Comparison of ENCODE assay signal across 8 mouse cellular contexts in genomic region chr7:126897390-126898101, GRCm38 (mm10). TPM values are rescaled to one million over a fixed set of nuclear protein-coding genes. Genes with fewer than 3 reads are reported as not detected.
DNase-seq lines count a peak whose midpoint lies in the region; ATAC-seq lines count a peak whose summit lies in the region.

No protein-coding gene starts in this region.

- no peaks in the 10 kb centered on the region for H3K36me3 ChIP-seq in kidney, embryonic 14.5 days (ENCODE audit: control insufficient read depth, insufficient read depth, low read length)

- peaks cover 9% of the 10 kb centered on the region; the same call in 1 of the 2 replicates for H3K4me1 ChIP-seq in kidney, embryonic 14.5 days (ENCODE audit: control insufficient read depth, insufficient read depth, low read length)

- H3K9ac ChIP-seq in kidney, embryonic 14.5 days (ENCODE audit: low read depth, low read length) = peak overlapping the region; percentile 64

- H3K4me2 ChIP-seq in kidney, embryonic 14.5 days (replicated peaks; ENCODE audit: low read depth, low read length) = peak overlapping the region; percentile 61

- H3K27me3 ChIP-seq in kidney, embryonic 14.5 days (ENCODE audit: control insufficient read depth, insufficient read depth, low read length) = no peaks in the 10 kb centered on the region

- no peak for DNase-seq in frontal cortex, adult 2 months (ENCODE audit: extremely low spot score in 1 of 2, low spot score in 1 of 2)
- DNase-seq in brain, adult 2 months (ENCODE audit: low read depth, low spot score) = peak; percentile 58
- DNase-seq in heart, adult 9 months (ENCODE audit: low spot score in 2 of 2) = peak; percentile 67 to 72
- peak; percentile 69 for DNase-seq in lung, postnatal 36 days
- DNase-seq in spleen, postnatal 36 days (ENCODE audit: low spot score in 2 of 2) = peak; percentile 47 to 56
- DNase-seq in cerebellum, adult 8-10 months = no peak

- H3K4me3 ChIP-seq in kidney, embryonic 14.5 days (ENCODE audit: low read length) = peak overlapping the region; percentile 51

- 21% methylated on average over 16 of the region's 16 CpGs for WGBS in kidney, embryonic 14.5 days

- H3K27ac ChIP-seq in kidney, embryonic 14.5 days (ENCODE audit: low read depth, low read length) = peak overlapping the region; percentile 18

- H3K9me3 ChIP-seq in kidney, embryonic 14.5 days (ENCODE audit: control insufficient read depth, low read length) = no peaks in the 10 kb centered on the region

- ATAC-seq in frontal cortex, adult (ENCODE audit: low TSS enrichment) = peak; percentile 70
- no peak; the same call in 1 of the 2 replicates for ATAC-seq in kidney, embryonic 14.5 days (ENCODE audit: low FRiP score, low TSS enrichment)

RNA-seq across cellular contexts. Expression of gene Taok2, which starts 13.0 kb away (rescaled TPM):
- polyA plus RNA-seq in frontal cortex, adult 2 months (2012; rRNA removed) = 105 and 110 TPM in 2 replicates
- polyA plus RNA-seq in kidney, embryonic 14.5 days (2014; fragmentation: Nextera tagmentation; extraction: Ambion mirVana) = 24.9 and 29.2 TPM in 2 replicates

RNA-seq across cellular contexts. Expression of gene Tmem219, which starts 25.2 kb away (rescaled TPM):
- 27.7 and 30.9 TPM in 2 replicates for polyA plus RNA-seq in frontal cortex, adult 2 months (2012; rRNA removed)
- polyA plus RNA-seq in kidney, embryonic 14.5 days (2014; fragmentation: Nextera tagmentation; extraction: Ambion mirVana) = 27.4 and 30.5 TPM in 2 replicates

RNA-seq across cellular contexts. Expression of gene Kctd13, which starts 31.1 kb away (rescaled TPM):
- polyA plus RNA-seq in frontal cortex, adult 2 months (2012; rRNA removed) = 163 and 171 TPM in 2 replicates
- 13.1 and 19.4 TPM in 2 replicates for polyA plus RNA-seq in kidney, embryonic 14.5 days (2014; fragmentation: Nextera tagmentation; extraction: Ambion mirVana)

RNA-seq across cellular contexts. Expression of gene Ino80e, which starts 35.4 kb away (rescaled TPM):
- polyA plus RNA-seq in frontal cortex, adult 2 months (2012; rRNA removed) = 56.0 and 58.8 TPM in 2 replicates
- polyA plus RNA-seq in kidney, embryonic 14.5 days (2014; fragmentation: Nextera tagmentation; extraction: Ambion mirVana) = 92.4 and 94.0 TPM in 2 replicates

RNA-seq across cellular contexts. Expression of gene Hirip3, which starts 35.8 kb away (rescaled TPM):
- 89.0 and 92.5 TPM in 2 replicates for polyA plus RNA-seq in frontal cortex, adult 2 months (2012; rRNA removed)
- 22.8 and 23.5 TPM in 2 replicates for polyA plus RNA-seq in kidney, embryonic 14.5 days (2014; fragmentation: Nextera tagmentation; extraction: Ambion mirVana)

Comparison
In these comparisons a context has a peak if more than half of its experiments do, and no peak if none do; other contexts are left out.
1. DNase-seq: peak in brain, adult 2 months (single experiment), heart, adult 9 months (2 of 2), lung, postnatal 36 days (single experiment) and spleen, postnatal 36 days (2 of 2); none in frontal cortex, adult 2 months (0 of 2) and cerebellum, adult 8-10 months (single experiment).